Mouse (Mus musculus) forebrain, embryonic 15.5 days (tissue): ENCODE data around the gene Smarcc1. TPM values are rescaled to one million over a fixed set of nuclear protein-coding genes. Genes with fewer than 3 reads are reported as not detected.
"Not testable (repeated sequence)": the region's sequence is repeated elsewhere in the genome, so short reads cannot be mapped to it uniquely, and the experiment has no call there.

Experiments
- ATAC-seq: fragments of 200-750 bp; cut with Nextera tagmentation; replicated peaks from 2 replicates; pipeline ENCODE4 v1.8.0; 2017; ENCODE audit warnings: mild to moderate bottlenecking, moderate TSS enrichment, moderate library complexity
- H3K27ac ChIP-seq: fragments of 300-500 bp; sonication (generic); replicated peaks from 2 replicates; pipeline ENCODE4 v1.5.1; 2015; ENCODE audit warnings: mild to moderate bottlenecking, inconsistent platforms
- H3K27me3 ChIP-seq: fragments of 300-500 bp; sonication (generic); 2 replicates; pipeline ENCODE4 v1.6.1; 2015; ENCODE audit warnings: inconsistent platforms
- H3K36me3 ChIP-seq: fragments of 300-500 bp; sonication (generic); 2 replicates; pipeline ENCODE4 v1.6.1; 2015; ENCODE audit warnings: mild to moderate bottlenecking, inconsistent platforms
- H3K4me1 ChIP-seq: fragments of 300-500 bp; sonication (generic); 2 replicates; pipeline ENCODE4 v1.6.1; 2015; ENCODE audit warnings: inconsistent platforms
- H3K4me2 ChIP-seq: fragments of 300-500 bp; sonication (generic); replicated peaks from 2 replicates; pipeline ENCODE4 v1.6.1; 2015; ENCODE audit warnings: mild to moderate bottlenecking, inconsistent platforms
- H3K4me3 ChIP-seq: fragments of 300-500 bp; sonication (generic); 2 replicates; pipeline ENCODE4 v1.5.1; 2015; ENCODE audit warnings: mild to moderate bottlenecking, inconsistent platforms
- H3K9ac ChIP-seq: fragments of 300-500 bp; sonication (generic); replicated peaks from 2 replicates; pipeline ENCODE4 v1.6.1; 2015; ENCODE audit warnings: mild to moderate bottlenecking, inconsistent platforms
- H3K9me3 ChIP-seq: fragments of 300-500 bp; sonication (generic); 2 replicates; pipeline ENCODE4 v1.6.1; 2016; ENCODE audit warnings: inconsistent platforms
- WGBS: fragments of 180-500 bp; shearing (Covaris S2); methylation state at CpG from one replicate; pipeline ENCODE4 v1.1.7; 2015; ENCODE audit warnings: mixed read lengths; 5-methylcytosine and 5-hydroxymethylcytosine counted together
- polyA plus RNA-seq: library from polyadenylated mRNA; unstranded; fragments of >200 nt; fragmentation: Nextera tagmentation; extraction: Ambion mirVana; gene quantifications from 2 replicates; pipeline ENCODE4 v1.2.1, GENCODE M21; 2015

Smarcc1 gene
- polyA plus RNA-seq, 1 experiment from 2014 or later: 154 TPM

DNA sequence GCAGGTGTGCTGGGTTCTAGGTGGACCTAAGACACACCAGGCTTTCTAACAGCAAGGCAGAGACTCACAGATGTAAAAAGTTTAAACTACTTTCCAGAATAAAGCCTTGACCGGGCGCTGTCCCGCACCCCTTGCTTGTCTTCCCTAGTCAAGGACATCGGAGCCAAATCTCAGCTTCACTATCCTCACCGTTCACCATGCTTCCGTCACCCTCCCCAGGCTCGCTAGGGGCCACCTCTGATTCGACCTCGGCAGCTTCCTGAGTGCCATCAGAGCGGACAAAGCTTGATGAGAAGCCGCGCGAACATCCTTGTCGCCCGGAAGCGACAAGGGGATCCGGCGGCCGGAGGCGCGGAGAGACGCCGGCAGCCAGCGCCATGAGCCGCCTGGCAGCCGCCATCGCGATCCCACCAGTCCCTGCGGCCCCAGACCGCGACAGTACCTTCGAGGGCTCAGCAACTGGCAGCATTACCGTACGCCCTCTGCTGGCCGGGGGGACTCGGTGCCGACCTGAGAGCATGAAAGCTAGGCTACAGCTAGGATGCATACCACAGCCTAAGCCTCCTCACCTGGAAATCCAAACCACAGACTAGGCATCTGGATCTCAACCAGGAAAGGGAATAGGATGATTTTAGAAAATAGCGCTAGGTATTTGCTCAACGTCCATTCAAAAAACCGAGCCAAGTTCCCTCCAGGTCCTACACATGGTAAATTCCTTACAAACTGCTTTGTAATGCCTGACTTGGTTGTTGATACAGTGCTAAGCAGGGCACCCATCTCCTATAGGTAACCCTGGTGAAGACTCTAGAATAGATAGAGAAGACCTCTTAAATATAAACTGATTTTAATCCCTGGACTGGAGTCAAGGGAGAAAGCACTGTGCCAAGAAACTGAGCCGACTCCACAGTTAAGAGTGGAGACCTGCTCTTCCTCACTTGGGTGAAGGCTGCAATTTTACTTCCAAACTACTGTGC, 16.6 kb upstream of the Smarcc1 start:
- 3% methylated on average over 41 of the region's 41 CpGs for WGBS
- Histone ChIP-seq H3K4me2 (peak overlapping the region; percentile 71), H3K4me1 (peaks cover 9% of the 10 kb centered on the region), H3K9ac (peak overlapping the region; percentile 81), H3K9me3 (no peaks in the 10 kb centered on the region), H3K4me3 (peak overlapping the region; percentile 81), H3K27me3 (no peaks in the 10 kb centered on the region), H3K27ac (no peak overlapping the region), H3K36me3 (peaks cover 77% of the 10 kb centered on the region)
- peak; percentile 97 for ATAC-seq

DNA sequence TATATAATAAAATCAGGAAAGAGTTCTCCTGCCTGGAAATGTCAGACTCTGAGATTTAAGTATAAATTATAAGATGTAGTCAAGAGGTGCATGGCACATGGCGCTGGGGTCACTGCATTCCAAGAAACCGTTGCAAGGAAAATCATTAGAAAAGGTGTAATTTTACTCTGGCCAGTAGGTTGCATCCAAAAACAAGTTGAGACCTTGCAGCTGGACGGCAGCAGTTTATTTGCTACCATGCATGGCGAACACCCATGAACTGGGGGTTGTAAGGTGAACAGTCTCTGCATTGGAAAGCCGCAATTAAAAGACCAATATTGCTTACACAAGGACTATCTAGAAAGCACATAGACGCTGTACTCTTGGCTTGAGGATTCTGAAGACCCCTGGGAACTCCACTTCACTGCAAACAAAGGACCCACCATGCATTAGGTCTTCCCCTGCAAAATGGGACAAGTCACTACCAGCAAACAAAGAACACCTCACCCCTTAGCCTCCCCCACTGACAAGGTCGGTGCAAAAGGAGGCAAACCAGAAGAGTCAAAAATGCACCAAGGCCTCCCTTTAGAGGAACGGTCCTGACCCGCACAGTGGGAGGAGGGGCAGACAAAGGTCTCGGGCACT, 1.0 kb upstream of the Smarcc1 start:
- peaks cover 34% of the 10 kb centered on the region for H3K36me3 ChIP-seq
- H3K4me2 ChIP-seq: peak overlapping the region; percentile 70
- H3K9ac ChIP-seq: peak overlapping the region; percentile 83
- peak overlapping the region; percentile 91 for H3K27ac ChIP-seq
- peaks cover 26% of the 10 kb centered on the region for H3K4me1 ChIP-seq
- 7% methylated on average over 10 of the region's 10 CpGs for WGBS
- H3K27me3 ChIP-seq: no peaks in the 10 kb centered on the region
- H3K4me3 ChIP-seq: peak overlapping the region; percentile 72
- no peaks in the 10 kb centered on the region for H3K9me3 ChIP-seq
- no peak for ATAC-seq

DNA sequence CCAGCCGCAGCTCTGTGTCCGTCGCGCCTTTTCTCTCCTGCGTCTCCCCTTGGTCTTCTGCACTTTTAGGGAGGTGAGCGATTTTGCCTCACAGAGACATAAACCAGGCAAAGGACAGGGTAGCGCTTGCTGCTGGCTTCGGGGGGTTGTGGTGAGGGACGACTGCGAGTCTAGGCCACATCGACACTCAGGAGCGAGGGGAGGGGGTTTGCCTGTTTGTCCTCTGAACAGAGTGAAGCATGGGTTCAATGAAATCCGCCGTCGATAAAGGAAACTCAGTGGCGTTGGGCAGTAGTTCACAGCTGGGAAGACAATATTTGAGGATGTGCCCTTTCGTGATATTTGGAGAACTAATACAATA, 251 bp downstream of the Smarcc1 start, which contains the start of gene Dhx30:
Gene Dhx30 (minus strand): TSS at position 52 of the 361 bp plus-strand sequence.
- peaks cover 26% of the 10 kb centered on the region for H3K4me1 ChIP-seq
- peak within 1 kb of the TSS; percentile 70 for H3K4me2 ChIP-seq
- H3K27me3 ChIP-seq: no peaks in the 10 kb centered on the region
- 1% methylated on average over 17 of the region's 17 CpGs for WGBS
- peak within 1 kb of the TSS; percentile 83 for H3K9ac ChIP-seq
- peak within 1 kb of the TSS; percentile 91 for H3K27ac ChIP-seq
- peaks cover 21% of the 10 kb centered on the region for H3K36me3 ChIP-seq
- ATAC-seq: peak; percentile 38
- no peaks in the 10 kb centered on the region for H3K9me3 ChIP-seq
- H3K4me3 ChIP-seq: peak within 1 kb of the TSS; percentile 72

DNA sequence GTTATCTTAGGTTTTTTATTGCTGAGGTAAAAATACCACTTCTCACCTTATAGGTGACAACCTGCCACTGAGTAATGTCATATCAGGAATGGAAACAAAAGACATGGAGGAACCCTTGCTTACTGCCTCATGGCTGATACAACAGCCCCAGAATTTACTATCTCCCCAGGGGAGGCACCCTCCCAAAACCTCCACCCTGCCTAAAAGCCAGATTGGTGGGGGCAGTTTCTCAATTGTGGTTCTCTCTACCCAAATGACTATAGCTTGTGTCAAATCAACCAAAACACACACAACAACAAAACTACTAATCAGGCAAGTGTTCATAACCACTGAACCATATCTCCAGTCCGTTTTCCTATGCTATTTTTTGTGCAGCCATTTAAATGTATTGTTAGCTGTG, 741 bp downstream of the Smarcc1 start:
- Histone ChIP-seq H3K9ac (peak overlapping the region; percentile 83), H3K27me3 (no peaks in the 10 kb centered on the region), H3K36me3 (peaks cover 16% of the 10 kb centered on the region), H3K27ac (peak overlapping the region; percentile 91), H3K4me2 (peak overlapping the region; percentile 70), H3K4me3 (peak overlapping the region; percentile 72), H3K9me3 (no peaks in the 10 kb centered on the region), H3K4me1 (peaks cover 26% of the 10 kb centered on the region)
- ATAC-seq: no peak
- 35% methylated on average over 1 of the region's 1 CpGs for WGBS

DNA sequence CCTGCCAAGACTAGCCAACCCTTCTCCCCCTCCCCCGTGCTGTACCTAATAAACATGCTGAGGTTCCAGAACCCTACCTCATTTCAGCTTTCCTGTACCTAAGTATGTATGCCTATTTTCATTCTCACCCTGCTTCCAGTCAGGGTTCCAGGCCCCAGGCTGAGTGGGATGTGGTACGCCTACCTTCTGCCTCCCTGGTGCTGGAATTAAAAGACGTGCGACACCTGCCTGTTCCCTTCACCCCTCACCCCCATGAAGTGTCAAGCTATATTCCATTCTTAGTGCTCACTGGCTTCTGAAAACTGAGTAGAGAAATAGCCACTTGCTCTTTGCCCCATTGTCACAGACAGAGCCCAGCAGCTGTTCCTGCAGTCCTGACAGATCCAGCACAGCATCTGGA, 3.9 kb downstream of the Smarcc1 start:
- Histone ChIP-seq H3K4me3 (no peak overlapping the region), H3K27ac (no peak overlapping the region), H3K4me1 (peaks cover 15% of the 10 kb centered on the region), H3K4me2 (no peak overlapping the region), H3K36me3 (no peaks in the 10 kb centered on the region; the same call in 1 of the 2 replicates), H3K27me3 (no peaks in the 10 kb centered on the region), H3K9ac (no peak overlapping the region), H3K9me3 (no peaks in the 10 kb centered on the region)
- WGBS: 75% methylated on average over 4 of the region's 4 CpGs
- no peak for ATAC-seq

DNA sequence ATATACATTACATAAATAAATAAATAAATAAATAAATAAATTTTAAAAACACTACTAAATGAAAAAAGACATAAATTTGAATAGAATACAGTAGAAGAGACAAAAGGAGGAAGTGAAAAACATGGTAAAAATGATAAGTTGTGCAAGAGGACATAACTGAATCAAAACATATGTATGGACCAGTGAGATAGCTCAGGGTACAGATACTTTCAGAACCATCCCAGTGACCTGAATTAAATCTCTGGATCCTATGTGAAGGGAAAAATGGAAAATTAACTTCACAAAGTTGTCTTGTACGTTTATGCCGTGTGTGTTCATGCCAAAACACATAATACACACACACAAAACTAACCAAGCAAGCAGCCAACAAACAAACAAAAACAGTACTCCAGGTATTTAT, 5.8 kb downstream of the Smarcc1 start:
- Histone ChIP-seq H3K27ac (no peak overlapping the region), H3K4me3 (no peak overlapping the region), H3K9me3 (no peaks in the 10 kb centered on the region), H3K9ac (no peak overlapping the region), H3K36me3 (no peaks in the 10 kb centered on the region; the same call in 1 of the 2 replicates), H3K4me2 (no peak overlapping the region), H3K4me1 (peaks cover 9% of the 10 kb centered on the region), H3K27me3 (no peaks in the 10 kb centered on the region)
- WGBS: 88% methylated on average over 2 of the region's 2 CpGs
- no peak for ATAC-seq

DNA sequence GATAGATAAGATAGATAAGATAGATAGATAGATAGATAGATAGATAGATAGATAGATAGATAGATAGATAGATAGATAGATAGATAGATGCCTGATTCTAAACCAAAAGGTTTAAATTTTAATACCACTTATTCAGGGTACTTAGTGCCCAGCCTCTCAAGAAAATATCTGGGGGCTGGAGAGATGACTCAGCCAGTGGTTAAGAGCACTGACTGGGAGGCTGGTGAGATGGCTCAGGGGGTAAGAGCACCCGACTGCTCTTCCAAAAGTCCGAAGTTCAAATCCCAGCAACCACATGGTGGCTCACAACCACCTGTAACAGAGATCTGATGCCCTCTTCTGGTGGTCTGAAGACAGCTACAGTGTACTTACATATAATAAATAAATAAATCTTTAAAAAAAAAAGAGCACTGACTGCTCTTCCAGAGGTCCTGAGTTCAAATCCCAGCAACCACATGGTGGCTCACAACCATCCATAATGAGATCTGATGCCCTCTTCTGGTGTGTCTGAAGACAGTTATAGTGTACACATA, 6.6 kb downstream of the Smarcc1 start:
- not testable (repeated sequence) for H3K4me1 ChIP-seq, ATAC-seq, H3K27me3 ChIP-seq, H3K27ac ChIP-seq, H3K9me3 ChIP-seq, H3K36me3 ChIP-seq, H3K9ac ChIP-seq, H3K4me3 ChIP-seq, H3K4me2 ChIP-seq
- WGBS: 66% methylated on average over 2 of the region's 2 CpGs

DNA sequence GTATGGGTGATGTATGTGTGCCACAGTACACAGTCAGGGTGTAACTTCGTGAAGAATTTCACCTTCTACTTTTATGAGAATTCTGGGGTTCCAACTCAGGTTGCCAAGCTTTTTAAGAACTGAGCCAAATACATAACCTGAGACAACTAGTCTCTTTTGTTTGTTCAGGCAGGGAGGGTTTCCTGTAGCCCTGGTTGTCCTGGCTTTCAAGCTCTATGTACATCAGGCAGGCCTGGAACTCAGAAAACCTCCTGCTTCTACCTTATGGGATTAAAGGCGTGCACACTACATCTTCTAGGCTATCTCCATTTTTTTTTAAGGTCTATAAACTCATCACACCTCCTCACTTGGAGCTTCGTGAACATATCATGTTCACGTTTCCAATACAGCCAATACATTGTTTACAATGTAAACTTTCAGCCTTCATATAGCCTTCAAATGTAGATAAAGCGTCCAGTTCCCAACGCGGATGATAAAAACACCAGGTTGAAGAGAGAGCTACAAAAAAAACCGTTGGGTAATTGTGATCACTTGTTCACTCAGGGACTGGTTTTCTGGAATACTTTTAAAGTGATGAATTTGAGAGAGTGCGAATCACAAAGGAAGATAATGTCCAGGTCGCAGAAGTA, 13.5 kb downstream of the Smarcc1 start:
- Histone ChIP-seq H3K27ac (peak overlapping the region; percentile 92), H3K36me3 (peaks cover 6% of the 10 kb centered on the region), H3K9ac (peak overlapping the region; percentile 97), H3K27me3 (no peaks in the 10 kb centered on the region), H3K4me1 (peaks cover 40% of the 10 kb centered on the region), H3K4me2 (peak overlapping the region; percentile 55), H3K9me3 (no peaks in the 10 kb centered on the region), H3K4me3 (peak overlapping the region; percentile 100)
- no peak for ATAC-seq
- WGBS: 32% methylated on average over 10 of the region's 10 CpGs

DNA sequence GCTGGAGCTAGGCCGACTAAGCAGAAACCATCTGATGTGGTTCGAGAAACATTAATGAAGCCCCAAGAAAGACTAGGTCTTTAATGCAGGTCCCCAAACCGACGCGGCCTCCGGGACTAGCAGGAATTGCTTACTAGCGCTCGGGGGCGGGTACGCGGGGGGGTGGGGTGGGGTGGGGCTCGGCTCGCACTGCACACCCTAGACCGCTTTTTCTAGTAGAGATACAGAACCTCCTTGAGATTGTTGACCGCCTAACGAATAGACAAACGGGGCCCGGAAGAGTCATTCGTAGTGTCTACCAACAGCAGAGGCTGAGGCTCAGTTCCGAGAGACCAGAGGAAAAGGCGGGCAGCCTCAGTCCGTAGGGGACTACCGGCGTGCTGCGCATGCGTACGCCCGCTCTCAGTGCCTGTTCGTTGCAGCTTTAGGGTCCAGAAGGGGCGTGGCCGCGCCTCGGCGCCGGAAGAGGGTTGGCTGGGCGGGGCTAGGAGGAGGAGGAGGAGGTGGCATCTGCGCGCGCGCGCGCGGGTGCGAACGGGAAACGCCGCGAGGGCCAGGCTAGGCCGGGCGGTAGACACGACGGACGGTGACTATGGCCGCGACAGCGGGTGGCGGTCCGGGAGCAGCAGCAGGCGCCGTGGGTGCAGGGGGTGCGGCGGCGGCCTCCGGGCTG, 14.2 kb downstream of the Smarcc1 start:
- Histone ChIP-seq H3K36me3 (peaks cover 12% of the 10 kb centered on the region), H3K4me2 (peak overlapping the region; percentile 55), H3K27me3 (no peaks in the 10 kb centered on the region), H3K9me3 (no peaks in the 10 kb centered on the region), H3K27ac (peak overlapping the region; percentile 92), H3K4me3 (peak overlapping the region; percentile 100), H3K9ac (peak overlapping the region; percentile 97), H3K4me1 (peaks cover 45% of the 10 kb centered on the region)
- peak; percentile 97 for ATAC-seq
- 1% methylated on average over 59 of the region's 64 CpGs for WGBS

DNA sequence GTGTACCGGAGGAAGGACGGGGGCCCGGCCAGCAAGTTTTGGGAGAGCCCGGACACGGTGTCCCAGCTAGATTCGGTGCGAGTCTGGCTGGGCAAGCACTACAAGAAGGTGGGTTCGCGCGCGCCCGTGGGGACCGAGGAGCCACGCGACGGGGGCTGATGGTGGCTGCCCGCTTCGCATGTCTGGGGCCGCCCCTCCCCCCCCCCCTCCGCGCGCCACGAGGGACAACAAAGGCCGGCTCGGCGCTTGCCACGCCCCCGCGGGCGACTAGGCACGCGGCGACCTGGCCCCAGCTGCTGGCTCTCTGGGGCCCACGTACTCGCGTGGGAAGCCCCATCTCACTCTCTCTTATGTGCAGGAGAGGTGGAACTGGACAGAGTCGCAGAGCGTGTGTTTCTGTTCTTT, 14.7 kb downstream of the Smarcc1 start:
- Histone ChIP-seq H3K4me2 (peak overlapping the region; percentile 55), H3K36me3 (peaks cover 18% of the 10 kb centered on the region), H3K9ac (peak overlapping the region; percentile 97), H3K4me1 (peaks cover 45% of the 10 kb centered on the region), H3K27me3 (no peaks in the 10 kb centered on the region), H3K27ac (peak overlapping the region; percentile 92), H3K4me3 (peak overlapping the region; percentile 100), H3K9me3 (no peaks in the 10 kb centered on the region)
- ATAC-seq: peak; percentile 76
- WGBS: under 1% methylated on average over 29 of the region's 38 CpGs

DNA sequence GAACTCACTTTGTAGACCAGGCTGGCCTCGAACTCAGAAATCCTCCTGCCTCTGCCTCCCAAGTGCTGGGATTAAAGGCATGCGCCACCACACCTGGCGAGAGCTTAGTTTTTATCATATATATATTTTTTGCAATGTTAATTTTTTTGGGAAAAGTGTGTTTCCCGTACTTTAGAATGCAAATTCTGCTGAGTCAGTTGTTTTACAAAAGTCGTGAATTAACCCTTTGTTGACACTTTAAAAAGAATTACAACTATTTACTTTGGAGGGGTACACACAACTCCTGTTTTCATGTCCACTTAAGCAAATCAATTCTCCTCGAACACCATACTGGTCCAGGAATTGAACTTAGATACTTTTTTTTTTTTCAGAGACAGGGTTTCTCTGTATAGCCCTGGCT, 15.4 kb downstream of the Smarcc1 start:
- Histone ChIP-seq H3K9ac (no peak overlapping the region), H3K4me1 (peaks cover 45% of the 10 kb centered on the region), H3K4me2 (peak overlapping the region; percentile 55), H3K36me3 (peaks cover 20% of the 10 kb centered on the region), H3K27ac (no peak overlapping the region), H3K4me3 (peak overlapping the region; percentile 100), H3K9me3 (no peaks in the 10 kb centered on the region), H3K27me3 (no peaks in the 10 kb centered on the region)
- 59% methylated on average over 6 of the region's 6 CpGs for WGBS
- no peak for ATAC-seq
